Mouse (Mus musculus) ovary, postnatal 14 days (tissue): ENCODE data around the gene Ncor2.

Source experiments
- DNase-seq: peaks from one replicate; pipeline ENCODE4 v3.0.0; 2022; ENCODE audit warnings: low spot score

The Ncor2 gene

GRCm38 (mm10) chr5:125066479-125067471, 112.2 kb downstream of the Ncor2 start:
- peak; percentile 85 for DNase-seq

GRCm38 (mm10) chr5:125063015-125063414, 116.0 kb downstream of the Ncor2 start:
- DNase-seq, result no peak

GRCm38 (mm10) chr5:125058267-125058668, 120.8 kb downstream of the Ncor2 start:
- DNase-seq, result peak; percentile 57

GRCm38 (mm10) chr5:125057555-125058266, 121.3 kb downstream of the Ncor2 start:
- DNase-seq, result no peak

- DNase-seq, result no peak
Measured at GRCm38 (mm10) chr5:125056696-125057554, 122.1 kb downstream of the Ncor2 start.

- no peak for DNase-seq
Measured at GRCm38 (mm10) chr5:125056331-125056695, 122.7 kb downstream of the Ncor2 start.

GRCm38 (mm10) chr5:125055901-125056300, 123.1 kb downstream of the Ncor2 start:
- no peak for DNase-seq

- DNase-seq, result no peak
Measured at GRCm38 (mm10) chr5:125053661-125054060, 125.4 kb downstream of the Ncor2 start.

- no peak for DNase-seq
Measured at GRCm38 (mm10) chr5:125052603-125053488, 126.2 kb downstream of the Ncor2 start.

GRCm38 (mm10) chr5:125052237-125052602, 126.8 kb downstream of the Ncor2 start:
- DNase-seq, result no peak

- no peak for DNase-seq
Measured at GRCm38 (mm10) chr5:125049481-125049880, 129.5 kb downstream of the Ncor2 start.

- DNase-seq, result no peak
Measured at GRCm38 (mm10) chr5:125046436-125046835, 132.6 kb downstream of the Ncor2 start.

- no peak for DNase-seq
Measured at GRCm38 (mm10) chr5:125045202-125045601, 133.8 kb downstream of the Ncor2 start.

- DNase-seq, result no peak
Measured at GRCm38 (mm10) chr5:125043448-125043847, 135.6 kb downstream of the Ncor2 start.

GRCm38 (mm10) chr5:125041578-125041977, 137.4 kb downstream of the Ncor2 start:
- DNase-seq, result no peak

- DNase-seq, result peak; percentile 72
Measured at GRCm38 (mm10) chr5:125040128-125040584, 138.9 kb downstream of the Ncor2 start.

- no peak for DNase-seq
Measured at GRCm38 (mm10) chr5:125039377-125040027, 139.5 kb downstream of the Ncor2 start.

GRCm38 (mm10) chr5:125036483-125036882, 142.5 kb downstream of the Ncor2 start:
- no peak for DNase-seq

GRCm38 (mm10) chr5:125028911-125029310, 150.1 kb downstream of the Ncor2 start:
- DNase-seq, result no peak

- no peak for DNase-seq
Measured at GRCm38 (mm10) chr5:125028371-125028770, 150.6 kb downstream of the Ncor2 start.
